Mouse (Mus musculus) hindbrain, embryonic 11.5 days (tissue): ENCODE results near the gene Gm1043. TPM values are rescaled to one million over a fixed set of nuclear protein-coding genes. Genes with fewer than 3 reads are reported as not detected.
A peak's percentile ranks its signal among the peaks of the same experiment; 100 is the strongest.

Source experiments
- ATAC-seq: fragments of 200-750 bp; cut with Nextera tagmentation; 2 replicates; pipeline ENCODE4 v1.8.0; 2017; ENCODE audit warnings: mild to moderate bottlenecking, moderate TSS enrichment, moderate library complexity; ENCODE audit not compliant: low FRiP score
- DNase-seq: peaks from one replicate; pipeline ENCODE4 v3.0.0-alpha.2; 2015; ENCODE audit warnings: low spot score
- H3K27ac ChIP-seq: fragments of 300-500 bp; sonication (generic); 2 replicates; pipeline ENCODE4 v1.5.1; 2014; ENCODE audit warnings: mild to moderate bottlenecking, low read depth, low read length
- H3K27me3 ChIP-seq: fragments of 300-500 bp; sonication (generic); 2 replicates; pipeline ENCODE4 v1.6.1; 2014; ENCODE audit warnings: mild to moderate bottlenecking, low read length, moderate library complexity, mixed read lengths; ENCODE audit not compliant: control insufficient read depth, insufficient read depth
- H3K36me3 ChIP-seq: fragments of 300-500 bp; sonication (generic); 2 replicates; pipeline ENCODE4 v1.6.1; 2014; ENCODE audit warnings: mild to moderate bottlenecking, low read length, moderate library complexity, mixed read lengths; ENCODE audit not compliant: control insufficient read depth, insufficient read depth
- H3K4me1 ChIP-seq: fragments of 300-500 bp; sonication (generic); replicated peaks from 2 replicates; pipeline ENCODE4 v1.6.1; 2014; ENCODE audit warnings: low read length, mixed read lengths; ENCODE audit not compliant: control insufficient read depth, insufficient read depth
- H3K4me2 ChIP-seq: fragments of 300-500 bp; sonication (generic); replicated peaks from 2 replicates; pipeline ENCODE4 v1.6.1; 2014; ENCODE audit warnings: mild to moderate bottlenecking, low read depth, low read length
- H3K4me3 ChIP-seq: fragments of 300-500 bp; sonication (generic); 2 replicates; pipeline ENCODE4 v1.5.1; 2014; ENCODE audit warnings: low read depth, low read length
- H3K9ac ChIP-seq: fragments of 300-500 bp; sonication (generic); 2 replicates; pipeline ENCODE4 v1.6.1; 2014; ENCODE audit warnings: low read depth, low read length
- H3K9me3 ChIP-seq: fragments of 300-500 bp; sonication (generic); 2 replicates; pipeline ENCODE4 v1.6.1; 2016; ENCODE audit warnings: low read length; ENCODE audit not compliant: control insufficient read depth
- WGBS: fragments of 180-500 bp; shearing (Covaris S2); extraction: QIAGEN DNeasy Blood & Tissue Kit; methylation state at CpG from one replicate; pipeline ENCODE4 v1.1.7; 2014; 5-methylcytosine and 5-hydroxymethylcytosine counted together
- polyA plus RNA-seq: library from polyadenylated mRNA; unstranded; fragments of >200 nt; fragmentation: Nextera tagmentation; extraction: Ambion mirVana; gene quantifications from 2 replicates; pipeline ENCODE4 v1.2.1, GENCODE M21; 2014

Gm1043 gene
- polyA plus RNA-seq, 1 experiment from 2014 or later, result 0.09 TPM

DNA sequence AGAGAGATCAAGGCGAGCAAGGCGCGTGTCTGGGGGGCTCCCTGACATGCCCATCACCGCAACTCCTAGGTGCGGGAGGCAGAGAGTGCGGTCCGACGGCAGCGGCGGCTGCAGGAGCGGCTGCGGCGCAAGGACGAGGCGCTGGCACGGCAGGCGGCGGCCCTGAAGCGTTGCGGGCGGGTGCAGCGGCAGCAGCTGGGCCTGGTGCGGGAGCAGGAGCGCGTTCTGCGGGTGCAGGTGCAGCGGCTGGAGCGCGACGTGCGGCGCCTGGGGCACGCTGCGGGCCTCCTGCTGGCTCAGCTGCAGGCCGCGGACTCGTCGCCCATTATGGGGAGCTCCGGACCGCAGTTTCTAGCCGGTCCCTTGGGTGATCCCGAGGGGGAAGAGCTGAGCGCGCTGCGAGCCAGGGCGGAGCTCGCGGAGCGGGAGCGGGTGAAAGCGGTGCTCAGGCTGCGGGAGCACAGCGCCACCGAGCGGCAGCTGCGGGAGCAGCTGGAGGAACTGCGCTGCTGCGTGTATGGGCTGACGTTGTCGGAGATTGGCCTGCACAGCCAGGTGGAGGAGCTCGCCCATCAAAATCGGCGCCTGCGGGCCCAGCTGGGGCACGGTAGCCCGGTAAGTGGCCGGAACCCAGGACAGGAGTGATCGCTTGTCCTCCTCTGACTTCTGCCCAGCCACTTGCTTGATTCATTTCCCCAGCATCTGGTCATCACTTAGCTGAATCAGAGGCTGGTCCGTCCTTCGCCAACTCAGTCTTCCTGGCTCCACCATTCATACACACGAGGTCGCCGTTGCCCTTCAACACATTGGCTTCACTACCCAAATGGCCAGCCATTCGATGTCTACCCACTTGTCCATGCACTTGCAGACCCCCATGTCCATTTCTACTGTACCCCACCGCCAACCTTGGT is 78.0 kb downstream of the Gm1043 start:
- Histone ChIP-seq H3K4me1 (no peaks in the 10 kb centered on the region), H3K9me3 (no peaks in the 10 kb centered on the region), H3K27ac (no peak overlapping the region), H3K4me3 (peak overlapping the region; percentile 38), H3K27me3 (peaks cover 21% of the 10 kb centered on the region), H3K4me2 (peak overlapping the region; percentile 81), H3K36me3 (no peaks in the 10 kb centered on the region), H3K9ac (peak overlapping the region; percentile 47)
- DNase-seq (peak; percentile 90), ATAC-seq (peak; percentile 89)
- 7% methylated on average over 67 of the region's 75 CpGs for WGBS

- ATAC-seq, result no peak
- no peaks in the 10 kb centered on the region for H3K36me3 ChIP-seq
- WGBS, result 61% methylated on average over 4 of the region's 4 CpGs
- no peaks in the 10 kb centered on the region for H3K27me3 ChIP-seq
- H3K4me1 ChIP-seq, result no peaks in the 10 kb centered on the region
- no peak overlapping the region for H3K4me2 ChIP-seq
- no peak overlapping the region for H3K4me3 ChIP-seq
- no peaks in the 10 kb centered on the region for H3K9me3 ChIP-seq
- no peak overlapping the region for H3K27ac ChIP-seq
- H3K9ac ChIP-seq, result no peak overlapping the region
- DNase-seq, result no peak
Measured at GRCm38 (mm10) chr5:37176466-37176865, 91.3 kb downstream of the Gm1043 start.

GRCm38 (mm10) chr5:37177061-37177460 is 91.9 kb downstream of the Gm1043 start:
- DNase-seq (no peak), ATAC-seq (no peak)
- no peaks in the 10 kb centered on the region for H3K27me3 ChIP-seq
- WGBS, result 82% methylated on average over 7 of the region's 7 CpGs
- H3K27ac ChIP-seq, result no peak overlapping the region
- no peak overlapping the region for H3K4me3 ChIP-seq
- H3K9me3 ChIP-seq, result no peaks in the 10 kb centered on the region
- no peaks in the 10 kb centered on the region for H3K4me1 ChIP-seq
- H3K36me3 ChIP-seq, result no peaks in the 10 kb centered on the region
- H3K4me2 ChIP-seq, result no peak overlapping the region
- no peak overlapping the region for H3K9ac ChIP-seq

DNA sequence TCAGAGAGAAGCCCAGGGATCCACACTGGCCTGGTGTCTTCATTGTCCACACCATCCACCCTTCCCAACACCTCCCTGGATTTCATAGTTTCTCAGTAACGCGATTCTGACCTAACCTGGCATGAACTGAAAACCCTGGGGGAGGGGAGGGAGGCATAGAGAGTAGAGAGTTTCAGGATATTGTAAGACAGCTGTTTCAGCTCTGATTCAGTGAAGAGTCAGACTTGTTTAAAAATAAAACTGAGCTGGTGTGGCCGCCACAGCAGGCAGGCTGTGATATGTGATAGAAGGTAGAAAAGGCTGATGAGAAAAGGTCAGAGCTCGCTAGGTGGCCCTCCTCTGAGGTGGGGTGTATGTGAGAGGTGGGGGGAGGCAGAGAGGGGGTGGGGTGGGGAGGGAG is 93.6 kb downstream of the Gm1043 start:
- Histone ChIP-seq H3K27me3 (no peaks in the 10 kb centered on the region; the same call in 1 of the 2 replicates), H3K4me1 (no peaks in the 10 kb centered on the region), H3K36me3 (no peaks in the 10 kb centered on the region), H3K27ac (no peak overlapping the region), H3K9me3 (no peaks in the 10 kb centered on the region), H3K4me3 (no peak overlapping the region), H3K4me2 (no peak overlapping the region), H3K9ac (no peak overlapping the region)
- ATAC-seq (no peak), DNase-seq (no peak)
- WGBS, result 63% methylated on average over 4 of the region's 4 CpGs

DNA sequence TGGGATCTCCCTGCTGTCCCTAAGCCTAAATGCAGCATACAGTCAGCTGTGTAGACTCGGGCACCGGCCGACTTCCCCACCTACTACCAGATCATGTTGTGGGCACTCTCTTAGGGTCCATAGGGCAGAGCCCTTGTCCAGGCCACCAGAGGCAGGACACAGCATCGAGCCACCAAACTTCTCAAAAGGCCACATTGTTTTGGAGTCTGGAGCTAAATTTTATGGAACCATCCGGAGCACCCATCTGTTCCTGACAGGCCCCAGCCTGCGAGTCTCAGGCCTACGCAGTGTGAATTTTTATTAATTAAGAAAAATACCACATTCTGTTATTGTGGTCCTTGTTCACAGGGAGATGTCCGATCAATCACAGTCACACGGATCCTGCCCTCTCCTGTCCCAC is 94.7 kb downstream of the Gm1043 start:
- Histone ChIP-seq H3K4me1 (no peaks in the 10 kb centered on the region), H3K36me3 (no peaks in the 10 kb centered on the region), H3K4me3 (no peak overlapping the region), H3K27me3 (no peaks in the 10 kb centered on the region; the same call in 1 of the 2 replicates), H3K9me3 (no peaks in the 10 kb centered on the region), H3K27ac (no peak overlapping the region), H3K4me2 (no peak overlapping the region), H3K9ac (no peak overlapping the region)
- WGBS, result 90% methylated on average over 9 of the region's 9 CpGs
- DNase-seq (no peak), ATAC-seq (no peak)

- Histone ChIP-seq H3K9ac (no peak overlapping the region), H3K4me3 (no peak overlapping the region), H3K27ac (no peak overlapping the region), H3K9me3 (no peaks in the 10 kb centered on the region), H3K4me2 (no peak overlapping the region), H3K4me1 (no peaks in the 10 kb centered on the region), H3K36me3 (no peaks in the 10 kb centered on the region), H3K27me3 (no peaks in the 10 kb centered on the region; the same call in 1 of the 2 replicates)
- ATAC-seq, result no peak
- 75% methylated on average over 1 of the region's 1 CpGs for WGBS
- DNase-seq, result no peak
Measured at GRCm38 (mm10) chr5:37180624-37181023, 95.5 kb downstream of the Gm1043 start.

DNA sequence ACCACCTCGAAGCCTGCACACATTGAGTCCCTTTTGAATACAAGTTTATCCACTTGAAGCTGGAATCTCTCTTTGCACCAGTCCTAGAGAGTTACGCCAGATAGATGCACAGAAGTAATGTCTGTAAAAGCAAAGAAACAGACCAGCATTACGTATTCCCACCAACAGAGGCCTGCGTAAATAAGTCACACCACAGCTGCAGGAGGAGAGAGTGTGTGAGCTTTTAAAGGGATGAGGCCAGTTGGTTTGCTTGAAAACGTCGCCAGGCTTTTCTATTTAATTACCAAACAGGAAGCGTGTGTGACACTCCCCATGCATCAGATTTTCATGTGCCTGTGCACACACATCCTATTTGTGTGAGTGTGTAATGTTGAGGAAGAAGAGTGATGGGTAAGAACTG is 99.4 kb downstream of the Gm1043 start:
- no peak for ATAC-seq
- Histone ChIP-seq H3K4me3 (no peak overlapping the region), H3K9ac (no peak overlapping the region), H3K27me3 (no peaks in the 10 kb centered on the region; the same call in 1 of the 2 replicates), H3K27ac (no peak overlapping the region), H3K9me3 (no peaks in the 10 kb centered on the region), H3K4me1 (no peaks in the 10 kb centered on the region), H3K36me3 (no peaks in the 10 kb centered on the region), H3K4me2 (no peak overlapping the region)
- no peak for DNase-seq
- WGBS, result 75% methylated on average over 7 of the region's 7 CpGs

DNA sequence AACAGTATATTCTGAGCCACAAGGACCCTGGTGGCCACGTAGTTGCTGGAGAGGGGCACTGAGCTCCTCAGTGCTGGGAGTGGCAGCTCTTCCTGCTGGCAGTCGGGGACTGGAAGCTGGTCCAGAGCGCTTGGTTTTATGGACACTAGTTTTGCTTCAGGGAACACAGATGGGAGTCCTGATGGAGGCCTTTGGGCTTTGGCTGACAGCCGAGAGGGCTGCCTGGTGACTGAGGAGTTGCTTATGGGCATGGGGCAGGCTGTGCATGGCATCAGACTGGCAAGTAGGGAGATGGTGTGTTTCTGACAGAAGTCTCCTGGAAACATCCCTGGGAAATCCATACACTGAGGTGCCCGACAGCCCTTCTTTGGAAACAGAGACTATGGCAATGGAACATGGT is 105.2 kb downstream of the Gm1043 start:
- Histone ChIP-seq H3K9ac (no peak overlapping the region), H3K4me3 (no peak overlapping the region), H3K9me3 (no peaks in the 10 kb centered on the region), H3K27me3 (no peaks in the 10 kb centered on the region), H3K27ac (no peak overlapping the region), H3K4me2 (no peak overlapping the region), H3K36me3 (no peaks in the 10 kb centered on the region), H3K4me1 (no peaks in the 10 kb centered on the region)
- WGBS, result 90% methylated on average over 5 of the region's 5 CpGs
- DNase-seq (no peak), ATAC-seq (no peak)

DNA sequence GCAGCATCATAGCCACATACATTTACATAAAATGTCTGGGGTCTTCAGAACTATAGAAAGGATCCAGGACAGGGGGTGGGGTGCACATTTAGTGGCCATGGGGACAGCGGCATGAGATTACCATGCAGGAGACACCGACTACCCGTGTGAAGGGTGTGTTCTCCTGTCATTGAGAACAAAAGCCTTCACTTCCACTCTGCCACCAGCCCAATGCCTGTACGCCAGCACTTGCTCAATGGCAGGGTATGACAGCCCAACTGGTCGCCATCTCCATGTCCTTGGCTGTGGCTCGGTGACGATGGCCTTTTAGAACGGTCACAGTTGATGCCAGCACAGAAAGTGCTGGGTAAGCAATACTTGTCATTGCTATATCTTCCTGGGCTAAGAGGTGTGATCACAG is 111.0 kb downstream of the Gm1043 start:
- Histone ChIP-seq H3K9me3 (no peaks in the 10 kb centered on the region), H3K9ac (no peak overlapping the region), H3K27me3 (no peaks in the 10 kb centered on the region), H3K4me3 (no peak overlapping the region), H3K4me1 (peaks cover 12% of the 10 kb centered on the region), H3K27ac (peak overlapping the region; percentile 54; the same call in 1 of the 2 replicates), H3K4me2 (no peak overlapping the region), H3K36me3 (no peaks in the 10 kb centered on the region)
- DNase-seq, result no peak
- ATAC-seq, result no peak
- WGBS, result 78% methylated on average over 8 of the region's 8 CpGs
